10 mouse cellular contexts compared by ENCODE assay signal in the genomic region with DNA sequence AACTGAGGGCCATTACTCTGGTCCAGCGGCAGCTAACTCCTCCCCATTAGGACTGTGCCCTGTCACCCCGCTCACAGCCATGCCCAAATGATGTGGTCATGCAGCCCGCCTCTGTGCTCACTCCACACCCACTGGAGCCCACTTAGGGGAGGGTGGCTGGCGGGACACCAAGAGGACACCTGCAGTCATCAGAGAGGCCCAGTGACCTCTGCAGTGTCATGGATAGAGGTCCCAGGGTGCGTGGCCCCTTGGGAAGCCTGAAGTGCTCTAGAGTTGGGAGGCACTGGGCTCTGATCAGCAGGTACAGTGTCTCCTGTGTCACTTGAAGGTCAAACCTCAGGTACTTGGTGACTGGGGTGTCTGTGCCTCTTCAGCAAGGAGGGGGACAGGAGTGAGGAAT. TPM values are rescaled to one million over a fixed set of nuclear protein-coding genes. Genes with fewer than 3 reads are reported as not detected.
A peak's percentile ranks its signal among the peaks of the same experiment; 100 is the strongest.
DNase-seq lines count a peak whose midpoint lies in the region; ATAC-seq and TF ChIP-seq lines count a peak whose summit lies in the region.
"Had no signal": no experiment of that assay in that cellular context is flagged by ENCODE, and none has a peak within 500 bp of the region (broad histone marks: within the 10 kb centered on the region; RNA-seq: fewer than 3 reads in every experiment).

No protein-coding gene starts in this region.

- H3K4me2 ChIP-seq in forebrain, embryonic 15.5 days (replicated peaks), result peak overlapping the region; percentile 78
- H3K4me2 ChIP-seq in midbrain, embryonic 12.5 days (replicated peaks), result peak overlapping the region; percentile 79

- peaks cover 53% of the 10 kb centered on the region for H3K4me1 ChIP-seq in heart, embryonic 10.5 days
- peaks cover 3% of the 10 kb centered on the region for H3K4me1 ChIP-seq in ES-Bruce4 (ENCODE audit: control insufficient read depth, insufficient read depth, low read length)
- peaks cover 75% of the 10 kb centered on the region for H3K4me1 ChIP-seq in forebrain, embryonic 15.5 days
- H3K4me1 ChIP-seq in midbrain, embryonic 12.5 days, result peaks cover 86% of the 10 kb centered on the region

- peaks cover 21% of the 10 kb centered on the region for H3K36me3 ChIP-seq in heart, embryonic 10.5 days
- H3K36me3 ChIP-seq in ES-Bruce4 (ENCODE audit: control insufficient read depth, insufficient read depth, low read length, poor library complexity, severe bottlenecking), result peaks cover 25% of the 10 kb centered on the region
- peaks cover 13% of the 10 kb centered on the region for H3K36me3 ChIP-seq in forebrain, embryonic 15.5 days
- H3K36me3 ChIP-seq in midbrain, embryonic 12.5 days, result peaks cover 19% of the 10 kb centered on the region

- no peak overlapping the region for H3K27ac ChIP-seq in heart, embryonic 10.5 days
- H3K27ac ChIP-seq in ES-Bruce4 (ENCODE audit: insufficient read depth, low read length), result no peak overlapping the region
- peak overlapping the region; percentile 97 for H3K27ac ChIP-seq in forebrain, embryonic 15.5 days (replicated peaks)
- H3K27ac ChIP-seq in midbrain, embryonic 12.5 days (replicated peaks), result peak overlapping the region; percentile 98

- H3K4me3 ChIP-seq in heart, embryonic 10.5 days, result peak overlapping the region; percentile 58; the same call in 1 of the 2 replicates
- H3K4me3 ChIP-seq in ES-Bruce4 (ENCODE audit: low read depth, low read length), result peak overlapping the region; percentile 9
- H3K4me3 ChIP-seq in forebrain, embryonic 15.5 days, result peak overlapping the region; percentile 54
- peak overlapping the region; percentile 43 for H3K4me3 ChIP-seq in midbrain, embryonic 12.5 days

- DNase-seq in heart, embryonic 10.5 days (ENCODE audit: low spot score), result no peak
- no peak for DNase-seq in heart, postnatal 10 days
- DNase-seq in left cerebral cortex, postnatal 14 days (ENCODE audit: low spot score in 2 of 2), result no peak
- DNase-seq in kidney, postnatal 4 days, result no peak
- no peak for DNase-seq in urinary bladder, postnatal 4 days (ENCODE audit: low spot score in 2 of 2)
- DNase-seq: layer of hippocampus, postnatal 36 days had no signal

- intact Hi-C loops in heart, postnatal 10 days (cut with DNase I), result no loop called here
- intact Hi-C loops in left cerebral cortex, postnatal 14 days (cut with DNase I), result no loop called here

- no peak for TF ChIP-seq POLR2A in ES-Bruce4 (IDR thresholded peaks at IDR 0.05; ENCODE audit: insufficient read depth, low read length)

- no peaks in the 10 kb centered on the region for H3K9me3 ChIP-seq in heart, embryonic 10.5 days
- H3K9me3 ChIP-seq in ES-Bruce4 (replicated peaks; ENCODE audit: control insufficient read depth, insufficient read depth, low read length, poor library complexity, severe bottlenecking), result no peaks in the 10 kb centered on the region
- H3K9me3 ChIP-seq in forebrain, embryonic 15.5 days, result no peaks in the 10 kb centered on the region
- no peaks in the 10 kb centered on the region for H3K9me3 ChIP-seq in midbrain, embryonic 12.5 days

- TF ChIP-seq CTCF in ES-Bruce4 (IDR thresholded peaks at IDR 0.05; ENCODE audit: low read depth, low read length), result no peak

- 75% methylated on average over 5 of the region's 5 CpGs for WGBS in heart, embryonic 10.5 days
- 83% methylated on average over 5 of the region's 5 CpGs for whole genome bisulfite sequencing in forebrain, embryonic 15.5 days
- WGBS in midbrain, embryonic 12.5 days, result 74% methylated on average over 5 of the region's 5 CpGs

- ATAC-seq in forebrain, embryonic 15.5 days (replicated peaks), result no peak
- no peak for ATAC-seq in midbrain, embryonic 12.5 days (ENCODE audit: low FRiP score, low read depth)
- ATAC-seq: inflammation-experienced regulatory T-cells, adult 6 months had no signal

- H3K27me3 ChIP-seq in heart, embryonic 10.5 days (ENCODE audit: insufficient read depth, poor library complexity, severe bottlenecking), result peaks cover 56% of the 10 kb centered on the region
- H3K27me3 ChIP-seq in ES-Bruce4 (ENCODE audit: control insufficient read depth, insufficient read depth, low read length, poor library complexity, severe bottlenecking), result no peaks in the 10 kb centered on the region
- no peaks in the 10 kb centered on the region for H3K27me3 ChIP-seq in forebrain, embryonic 15.5 days
- H3K27me3 ChIP-seq in midbrain, embryonic 12.5 days, result no peaks in the 10 kb centered on the region; the same call in none of the 2 replicates

- no peak for TF ChIP-seq EP300 in ES-Bruce4 (IDR thresholded peaks at IDR 0.05; ENCODE audit: insufficient read depth, low read depth, low read length)

- H3K9ac ChIP-seq in ES-Bruce4 (ENCODE audit: low read depth, poor library complexity, severe bottlenecking), result no peak overlapping the region
- peak overlapping the region; percentile 56 for H3K9ac ChIP-seq in forebrain, embryonic 15.5 days (replicated peaks)
- H3K9ac ChIP-seq in midbrain, embryonic 12.5 days (replicated peaks), result peak overlapping the region; percentile 49

RNA-seq across cellular contexts. Expression of gene Apc2, which starts 1.0 kb away (rescaled TPM):
- 0.74 and 0.78 TPM in 2 replicates for polyA plus RNA-seq in heart, embryonic 10.5 days (2016; fragmentation: Nextera tagmentation; extraction: Ambion mirVana)
- total RNA-seq in heart, postnatal 10 days (2021), result 1 to 10 TPM; 4.7 to 5.0 TPM
- polyA plus RNA-seq in ES-Bruce4 (2011; ENCODE audit: insufficient read depth, insufficient read length, low read depth, missing spikeins), result 3.2 and 3.8 TPM in 2 replicates
- 205 and 210 TPM in 2 replicates for polyA plus RNA-seq in forebrain, embryonic 15.5 days (2015; fragmentation: Nextera tagmentation; extraction: Ambion mirVana)
- 181 and 193 TPM in 2 replicates for polyA plus RNA-seq in midbrain, embryonic 12.5 days (2016; fragmentation: Nextera tagmentation; extraction: Ambion mirVana)
- 100 to 1,000 TPM; 131 to 139 TPM for total RNA-seq in left cerebral cortex, postnatal 14 days (2021)

RNA-seq across cellular contexts. Expression of gene Rps15, which starts 4.6 kb away (rescaled TPM):
- 774 and 882 TPM in 2 replicates for polyA plus RNA-seq in heart, embryonic 10.5 days (2016; fragmentation: Nextera tagmentation; extraction: Ambion mirVana)
- 100 to 1,000 TPM; 859 to 871 TPM for total RNA-seq in heart, postnatal 10 days (2021)
- 2,641 and 2,952 TPM in 2 replicates for polyA plus RNA-seq in ES-Bruce4 (2011; ENCODE audit: insufficient read depth, insufficient read length, low read depth, missing spikeins)
- 628 and 651 TPM in 2 replicates for polyA plus RNA-seq in forebrain, embryonic 15.5 days (2015; fragmentation: Nextera tagmentation; extraction: Ambion mirVana)
- 671 and 694 TPM in 2 replicates for polyA plus RNA-seq in midbrain, embryonic 12.5 days (2016; fragmentation: Nextera tagmentation; extraction: Ambion mirVana)
- 100 to 1,000 TPM; 743 to 795 TPM for total RNA-seq in left cerebral cortex, postnatal 14 days (2021)

RNA-seq across cellular contexts. Expression of gene 2310011J03Rik, which starts 23.5 kb away (rescaled TPM):
- polyA plus RNA-seq in heart, embryonic 10.5 days (2016; fragmentation: Nextera tagmentation; extraction: Ambion mirVana), result 41.3 and 46.8 TPM in 2 replicates
- total RNA-seq in heart, postnatal 10 days (2021), result 10 to 100 TPM; 15.3 to 17.9 TPM
- 11.6 and 13.2 TPM in 2 replicates for polyA plus RNA-seq in ES-Bruce4 (2011; ENCODE audit: insufficient read depth, insufficient read length, low read depth, missing spikeins)
- 36.9 and 38.1 TPM in 2 replicates for polyA plus RNA-seq in forebrain, embryonic 15.5 days (2015; fragmentation: Nextera tagmentation; extraction: Ambion mirVana)
- 36.2 and 44.5 TPM in 2 replicates for polyA plus RNA-seq in midbrain, embryonic 12.5 days (2016; fragmentation: Nextera tagmentation; extraction: Ambion mirVana)
- total RNA-seq in left cerebral cortex, postnatal 14 days (2021), result 10 to 100 TPM; 21.2 to 25.5 TPM

RNA-seq across cellular contexts. Expression of gene Pcsk4, which starts 32.5 kb away (rescaled TPM):
- polyA plus RNA-seq in heart, embryonic 10.5 days (2016; fragmentation: Nextera tagmentation; extraction: Ambion mirVana), result 1.6 and 4.0 TPM in 2 replicates
- total RNA-seq in heart, postnatal 10 days (2021), result 1 to 10 TPM; 1.7 to 1.8 TPM
- 2.8 and 3.1 TPM in 2 replicates for polyA plus RNA-seq in ES-Bruce4 (2011; ENCODE audit: insufficient read depth, insufficient read length, low read depth, missing spikeins)
- 2.5 and 2.6 TPM in 2 replicates for polyA plus RNA-seq in forebrain, embryonic 15.5 days (2015; fragmentation: Nextera tagmentation; extraction: Ambion mirVana)
- 2.4 and 3.7 TPM in 2 replicates for polyA plus RNA-seq in midbrain, embryonic 12.5 days (2016; fragmentation: Nextera tagmentation; extraction: Ambion mirVana)
- total RNA-seq in left cerebral cortex, postnatal 14 days (2021), result 1 to 10 TPM; 4.9 to 5.7 TPM

RNA-seq across cellular contexts. Expression of gene Reep6, which starts 32.9 kb away (rescaled TPM):
- 7.1 and 18.3 TPM in 2 replicates for polyA plus RNA-seq in heart, embryonic 10.5 days (2016; fragmentation: Nextera tagmentation; extraction: Ambion mirVana)
- 1 to 10 TPM; 2.2 to 2.4 TPM for total RNA-seq in heart, postnatal 10 days (2021)
- 17.3 and 17.6 TPM in 2 replicates for polyA plus RNA-seq in ES-Bruce4 (2011; ENCODE audit: insufficient read depth, insufficient read length, low read depth, missing spikeins)
- polyA plus RNA-seq in forebrain, embryonic 15.5 days (2015; fragmentation: Nextera tagmentation; extraction: Ambion mirVana), result 2.6 and 2.9 TPM in 2 replicates
- polyA plus RNA-seq in midbrain, embryonic 12.5 days (2016; fragmentation: Nextera tagmentation; extraction: Ambion mirVana), result 3.1 and 4.3 TPM in 2 replicates
- 10 to 100 TPM in 1 of 2 experiments, 1 to 10 TPM in 1; 8.6 to 10.1 TPM for total RNA-seq in left cerebral cortex, postnatal 14 days (2021)
- polyA plus RNA-seq: inflammation-experienced regulatory T-cells, adult 6 months had no signal

Comparison
In these comparisons a context has a peak if more than half of its experiments do, and no peak if none do; other contexts are left out.
1. H3K27ac ChIP-seq: peak in forebrain, embryonic 15.5 days (single experiment) and midbrain, embryonic 12.5 days (single experiment); none in heart, embryonic 10.5 days (single experiment) and ES-Bruce4 (single experiment).
2. RNA of gene Apc2, which starts 1.0 kb away (polyA plus RNA-seq): 205 to 210 TPM in forebrain, embryonic 15.5 days and 181 to 193 TPM in midbrain, embryonic 12.5 days; 3.2 to 3.8 TPM in ES-Bruce4 and 0.74 to 0.78 TPM in heart, embryonic 10.5 days; every median in the first group is over 10 times any median in the second.
3. Peak in every context shown above with its lines, with median percentiles within 50 percentile points of each other: H3K4me3 ChIP-seq.